Mouse (Mus musculus) Patski (cell line): Measurements from ENCODE around the gene Schip1. TPM values are rescaled to one million over a fixed set of nuclear protein-coding genes. Genes with fewer than 3 reads are reported as not detected.

Source experiments
- ATAC-seq: fragments of 100-300 bp; one replicate; pipeline ENCODE4 v1.8.0; 2021
- CTCF ChIA-PET: fragments of 350-600 bp; sonication (Branson Sonifier 250); formaldehyde crosslinking; loops from one replicate; lab custom pipeline; 2022; ENCODE audit warnings: inconsistent platforms; lab: Charles Lee
- POLR2A ChIA-PET: fragments of 350-600 bp; sonication (Branson Sonifier 250); formaldehyde crosslinking; loops from one replicate; lab custom pipeline; 2022; ENCODE audit warnings: antibody characterized with exemption, inconsistent platforms; lab: Charles Lee
- DNase-seq: peaks from one replicate; pipeline ENCODE4 v3.0.0-alpha.2; 2011; ENCODE audit warnings: low read depth, low spot score
- H3K27me3 ChIP-seq: fragments of 371-371 bp; one replicate; pipeline ENCODE4 v1.5.1; 2021
- CTCF ChIP-seq: fragments of 100-300 bp; IDR thresholded peaks from one replicate; pipeline ENCODE4 v1.5.1; 2021
- in situ Hi-C: fragments of 300-500 bp; cut with MboI; formaldehyde crosslinking; loops from 3 replicates; pipeline ENCODE4 v1.11.1; 2018; ENCODE audit warnings: low pct_unique_long_range_greater_than_20kb, mixed read lengths
- polyA plus RNA-seq: library from polyadenylated mRNA; unstranded; gene quantifications from one replicate; pipeline ENCODE4 v1.2.3, GENCODE M21; 2021

Gene Schip1
- polyA plus RNA-seq, result 61.6 TPM

DNA sequence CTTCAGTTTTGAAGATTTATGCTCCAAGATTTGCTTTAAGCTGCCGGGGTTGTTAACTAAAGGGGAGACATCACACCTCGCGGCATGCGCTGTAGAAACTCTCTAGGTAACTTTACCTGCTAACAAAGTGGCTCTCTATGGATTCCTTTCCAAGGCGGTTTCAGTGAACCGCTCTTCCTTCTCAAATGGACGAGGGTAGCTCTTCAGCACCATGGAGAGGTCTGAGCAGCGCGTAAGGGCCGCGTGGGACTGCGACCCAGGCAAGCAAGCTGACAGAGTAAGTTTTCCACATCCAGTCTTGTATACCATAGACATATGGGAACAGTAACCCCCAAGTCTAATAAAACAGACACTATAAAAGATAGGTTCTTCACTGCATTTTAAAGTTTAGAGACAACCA, at the start of gene Schip1:
Gene Schip1, plus strand, starts transcription at position 72 of the 400 bp plus-strand sequence.
- POLR2A ChIA-PET, result no interaction called here
- TF ChIP-seq CTCF, result no peak
- CTCF ChIA-PET, result interaction anchor here (0.9 to 2.1 kb wide), 3 partner anchors 8 to 19 kb away, joined by 3 to 8 read pairs (median 6); no protein-coding TSS in a partner anchor
- no peak for ATAC-seq
- in situ Hi-C loops, result loop anchor here (5.0 to 25.0 kb wide), 2 partner anchors 403 to 873 kb away; no protein-coding TSS in a partner anchor
- peaks cover 63% of the 10 kb centered on the region for H3K27me3 ChIP-seq
- DNase-seq, result no peak

- ChIA-PET CTCF (no interaction called here), POLR2A (no interaction called here)
- ATAC-seq (no peak), DNase-seq (no peak)
- peaks cover 55% of the 10 kb centered on the region for H3K27me3 ChIP-seq
- TF ChIP-seq CTCF, result no peak
- in situ Hi-C loops, result no loop called here
Observed at GRCm38 (mm10) chr3:68015786-68016185, 48.8 kb upstream of the Schip1 start.

DNA sequence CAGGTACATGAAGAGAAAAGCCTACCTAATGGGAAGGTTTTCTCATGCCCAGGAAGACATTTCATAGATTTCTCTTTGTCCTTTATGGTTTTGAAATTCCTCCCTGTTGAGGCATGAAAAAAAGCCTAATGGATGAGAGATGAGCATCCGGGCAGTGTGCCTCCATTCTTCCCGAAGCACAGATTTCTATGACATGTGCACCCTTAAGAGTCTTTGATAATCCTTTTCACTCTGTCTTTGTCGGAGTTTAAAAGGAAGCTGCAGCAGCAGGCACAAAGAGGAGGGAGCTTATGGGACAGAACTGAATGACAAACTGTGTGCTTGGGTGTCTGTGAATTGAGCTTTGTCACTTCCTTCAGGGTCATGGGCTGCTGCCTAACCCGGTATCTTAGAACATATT, 45.2 kb upstream of the Schip1 start:
- in situ Hi-C loops, result no loop called here
- POLR2A ChIA-PET, result interaction anchor here (0.9 kb wide), 1 partner anchor 9 kb away, joined by 3 read pairs; no protein-coding TSS in a partner anchor
- ATAC-seq (no peak), DNase-seq (no peak)
- CTCF ChIA-PET, result no interaction called here
- H3K27me3 ChIP-seq, result peaks cover 80% of the 10 kb centered on the region
- TF ChIP-seq CTCF, result no peak

DNA sequence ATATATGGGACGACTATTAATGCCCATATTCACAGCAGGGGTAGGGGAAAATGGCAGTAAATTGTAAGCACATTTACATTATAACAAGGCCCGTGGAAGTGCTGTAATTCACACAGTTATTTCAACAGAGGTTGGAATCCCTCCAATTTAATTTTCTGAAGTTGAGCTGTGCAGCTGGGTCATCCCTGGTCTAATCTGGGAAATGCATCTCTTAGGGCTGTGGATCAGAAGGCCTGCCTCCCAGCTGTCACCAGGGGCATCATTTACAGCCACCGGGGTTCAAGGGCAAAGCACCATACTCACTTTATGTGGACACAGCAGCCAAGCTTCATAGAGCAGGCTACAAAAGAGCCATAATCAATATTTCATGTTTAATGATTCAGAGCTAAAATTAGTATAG, 28.5 kb upstream of the Schip1 start:
- no peak for TF ChIP-seq CTCF
- ATAC-seq, result no peak
- ChIA-PET POLR2A (no interaction called here), CTCF (interaction anchor here (0.7 to 1.6 kb wide), 3 partner anchors 10 to 21 kb away, joined by 3 to 5 read pairs (median 3); no protein-coding TSS in a partner anchor)
- no peak for DNase-seq
- peaks cover 66% of the 10 kb centered on the region for H3K27me3 ChIP-seq
- in situ Hi-C loops, result no loop called here

- no peak for ATAC-seq
- ChIA-PET CTCF (no interaction called here), POLR2A (no interaction called here)
- H3K27me3 ChIP-seq, result peaks cover 44% of the 10 kb centered on the region
- in situ Hi-C loops, result loop anchor here (5.0 to 10.0 kb wide), 3 partner anchors 421 to 688 kb away; partner anchors contain the start of gene Rarres1
- DNase-seq, result no peak
- TF ChIP-seq CTCF, result no peak
Observed at GRCm38 (mm10) chr3:68042951-68043350, 21.7 kb upstream of the Schip1 start.

DNA sequence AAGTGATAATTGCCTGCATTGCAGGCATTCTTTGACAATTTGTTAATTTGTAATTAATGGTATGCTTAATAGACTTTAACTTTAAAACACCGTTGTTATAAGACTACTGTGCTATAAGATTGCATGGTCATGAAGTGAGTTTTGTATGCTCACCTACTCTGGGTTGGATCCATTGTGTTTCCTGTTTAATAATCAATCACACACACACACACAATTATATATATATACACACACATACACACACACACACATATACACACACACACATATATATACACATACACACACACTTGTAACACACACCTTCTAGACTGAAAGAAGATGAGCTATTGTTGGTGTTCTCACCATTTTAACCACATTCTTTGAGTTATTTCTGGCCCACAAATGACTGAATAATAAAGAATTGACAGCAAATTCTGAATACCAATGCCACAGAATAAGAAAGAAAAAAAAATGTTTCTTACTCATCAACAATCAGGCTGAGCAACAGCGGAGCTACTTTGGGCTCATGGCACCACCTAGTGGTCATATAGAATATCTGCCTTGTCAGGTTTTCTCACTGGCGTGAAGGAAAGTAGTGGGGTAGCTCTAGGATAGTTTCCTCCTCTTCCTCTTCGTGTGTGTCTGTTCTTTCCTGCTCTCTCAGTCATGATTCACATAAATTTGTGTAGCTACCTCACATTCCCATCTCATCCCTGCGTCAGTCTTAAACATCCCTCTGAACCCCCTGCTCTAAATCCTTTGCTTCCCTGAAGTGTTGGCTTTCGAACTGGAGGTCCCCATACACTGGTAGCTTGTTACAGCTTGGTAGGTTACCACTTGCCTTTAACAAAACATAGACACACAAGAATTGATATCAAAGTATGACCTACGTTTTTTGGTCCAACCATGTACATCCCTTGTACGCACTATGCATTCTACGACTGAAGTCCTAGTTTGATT, 18.9 kb upstream of the Schip1 start:
- ATAC-seq (peak; percentile 64), DNase-seq (peak; percentile 22)
- ChIA-PET CTCF (interaction anchor here (0.6 to 4.0 kb wide), 23 partner anchors 8 to 533 kb away, joined by 3 to 46 read pairs (median 3); partner anchors contain the start of gene Schip1), POLR2A (no interaction called here)
- peaks cover 26% of the 10 kb centered on the region for H3K27me3 ChIP-seq
- in situ Hi-C loops, result loop anchor here (10.0 kb wide), 2 partner anchors 531 to 691 kb away; partner anchors contain the start of gene Rarres1
- TF ChIP-seq CTCF, result peak; percentile 91

DNA sequence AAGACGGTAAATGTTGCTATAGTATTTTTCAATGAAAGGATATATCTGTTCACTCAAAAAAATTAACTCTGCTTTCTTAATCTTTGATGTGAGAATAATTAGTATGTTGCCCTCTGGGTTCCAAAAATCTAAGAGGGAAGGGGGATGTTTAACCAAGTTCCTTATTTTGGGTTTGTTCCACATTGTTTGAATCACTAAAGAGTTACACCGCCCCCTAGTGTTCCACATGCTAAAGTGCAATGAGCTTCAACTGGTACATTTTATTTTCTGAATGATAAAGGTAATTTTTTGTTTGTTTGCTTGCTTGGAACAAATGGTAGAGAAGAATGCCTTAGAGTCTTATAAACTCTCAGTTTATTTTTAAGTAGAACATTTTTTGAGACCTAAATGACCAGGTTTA, 11.1 kb upstream of the Schip1 start:
- TF ChIP-seq CTCF, result peak; percentile 75
- no peak for DNase-seq
- ATAC-seq, result no peak
- peaks cover 35% of the 10 kb centered on the region for H3K27me3 ChIP-seq
- ChIA-PET POLR2A (no interaction called here), CTCF (interaction anchor here (0.6 to 6.0 kb wide), 11 partner anchors 8 to 664 kb away, joined by 3 to 46 read pairs (median 4); partner anchors contain the start of gene Schip1)
- in situ Hi-C loops, result loop anchor here (10.0 to 25.0 kb wide), 2 partner anchors 661 to 884 kb away; no protein-coding TSS in a partner anchor

- peaks cover 35% of the 10 kb centered on the region for H3K27me3 ChIP-seq
- ATAC-seq (no peak), DNase-seq (no peak)
- TF ChIP-seq CTCF, result no peak
- in situ Hi-C loops, result loop anchor here (5.0 to 25.0 kb wide), 4 partner anchors 487 to 882 kb away; no protein-coding TSS in a partner anchor
- ChIA-PET POLR2A (no interaction called here), CTCF (interaction anchor here (1.5 to 6.0 kb wide), 2 partner anchors 10 to 15 kb away, joined by 5 to 46 read pairs; no protein-coding TSS in a partner anchor)
Observed at GRCm38 (mm10) chr3:68055071-68055470, 9.5 kb upstream of the Schip1 start.

DNA sequence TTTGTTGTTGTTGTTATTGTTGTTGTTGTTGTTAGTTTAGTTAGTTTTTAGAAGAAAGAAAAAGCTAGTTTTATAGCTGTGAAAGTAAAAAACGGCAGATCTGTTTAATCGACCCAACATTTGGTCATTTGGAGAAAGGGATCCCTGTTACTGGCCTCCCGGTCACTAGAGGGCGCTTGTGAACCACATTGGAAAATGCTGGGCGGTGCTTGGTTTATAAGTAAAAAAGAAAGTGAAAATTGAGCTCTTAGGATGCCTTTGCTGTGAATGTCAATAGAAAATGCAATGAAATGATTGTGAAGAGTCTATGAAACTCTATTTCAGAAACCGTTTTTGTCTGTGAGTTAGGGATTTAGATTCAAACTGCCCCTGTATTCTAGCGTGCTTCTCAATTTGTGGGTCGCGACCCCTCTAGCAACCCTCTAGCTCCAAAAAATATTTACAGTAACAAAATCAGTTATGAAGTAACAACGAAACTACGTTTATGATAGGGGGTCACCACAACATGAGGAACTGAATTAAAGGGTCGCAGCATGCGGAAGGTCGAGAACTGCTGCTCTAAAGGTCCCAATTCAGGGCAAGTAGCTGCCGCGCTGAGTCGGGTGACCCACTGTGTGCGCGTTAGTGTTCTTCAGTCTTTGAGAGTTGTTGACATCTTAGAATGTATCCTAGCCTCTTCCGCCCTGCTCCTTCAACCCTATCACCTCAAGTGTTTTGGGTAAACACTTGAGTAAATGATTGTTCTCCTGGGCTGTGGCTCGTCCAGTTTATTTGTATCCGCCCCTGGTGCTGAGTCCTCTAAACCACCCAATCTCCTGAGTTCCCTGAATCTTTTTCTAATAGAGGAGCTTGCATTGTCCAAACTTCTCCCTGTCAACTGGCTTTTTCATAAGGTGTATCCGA, 8.0 kb upstream of the Schip1 start:
- DNase-seq (peak; percentile 27), ATAC-seq (peak; percentile 75)
- CTCF ChIA-PET, result interaction anchor here (0.6 to 6.0 kb wide), 28 partner anchors 9 to 882 kb away, joined by 3 to 46 read pairs (median 4); no protein-coding TSS in a partner anchor
- in situ Hi-C loops, result loop anchor here (5.0 to 25.0 kb wide), 4 partner anchors 486 to 881 kb away; no protein-coding TSS in a partner anchor
- peak; percentile 98 for TF ChIP-seq CTCF
- H3K27me3 ChIP-seq, result peaks cover 34% of the 10 kb centered on the region
- POLR2A ChIA-PET, result interaction anchor here (0.6 to 1.4 kb wide), 2 partner anchors 9 to 411 kb away, joined by 3 read pairs; no protein-coding TSS in a partner anchor
